Mouse (Mus musculus): ENCODE results near the gene Nrp2. TPM values are rescaled to one million over a fixed set of nuclear protein-coding genes. Genes with fewer than 3 reads are reported as not detected.

Gene Nrp2
- 6.1 and 7.5 TPM in 2 replicates for polyA plus RNA-seq (2014; fragmentation: Nextera tagmentation; extraction: Ambion mirVana)

GRCm38 (mm10) chr1:62703158-62704116 lies at the start of gene Nrp2:
Nrp2 (plus strand) TSS chr1:62703285.
- H3K9ac ChIP-seq (ENCODE audit: low read length), result peak within 1 kb of the TSS; percentile 79
- no peaks in the 10 kb centered on the region for H3K9me3 ChIP-seq (ENCODE audit: control insufficient read depth, low read length)
- H3K4me1 ChIP-seq (ENCODE audit: control insufficient read depth in 2 of 2, insufficient read depth in 2 of 2, low read length in 2 of 2), result peaks cover 7 to 19% of the 10 kb centered on the region in 2 experiments; a peak in 3 of 4 replicates
- no peaks in the 10 kb centered on the region for H3K36me3 ChIP-seq (ENCODE audit: control insufficient read depth, insufficient read depth, low read length)
- peak within 1 kb of the TSS in 1 of 2 experiments; percentile 61; a peak in 2 of 4 replicates for H3K27ac ChIP-seq (replicated peaks in 1 of 2; ENCODE audit: control insufficient read depth in 1 of 2, insufficient read depth in 1 of 2, low read depth in 2 of 2, low read length in 2 of 2)
- peak within 1 kb of the TSS; percentile 55 to 75 for H3K4me3 ChIP-seq (ENCODE audit: control insufficient read depth in 1 of 2, insufficient read depth in 1 of 2, low read depth in 1 of 2, low read length in 2 of 2)
- ATAC-seq (ENCODE audit: insufficient number of reproducible peaks, insufficient read depth, low FRiP score, low read depth), result peak; percentile 56
- peak within 1 kb of the TSS; percentile 100 for H3K4me2 ChIP-seq (ENCODE audit: low read length)
- H3K27me3 ChIP-seq (ENCODE audit: control insufficient read depth, insufficient read depth, low read length), result peaks cover 13% of the 10 kb centered on the region
- under 1% methylated on average over 74 of the region's 76 CpGs for WGBS

- Histone ChIP-seq H3K27ac (replicated peaks in 1 of 2; ENCODE audit: control insufficient read depth in 1 of 2, insufficient read depth in 1 of 2, low read depth in 2 of 2, low read length in 2 of 2) (no peak overlapping the region), H3K9ac (ENCODE audit: low read length) (no peak overlapping the region), H3K9me3 (ENCODE audit: control insufficient read depth, low read length) (no peaks in the 10 kb centered on the region), H3K4me3 (ENCODE audit: control insufficient read depth in 1 of 2, insufficient read depth in 1 of 2, low read depth in 1 of 2, low read length in 2 of 2) (no peak overlapping the region), H3K36me3 (ENCODE audit: control insufficient read depth, insufficient read depth, low read length) (no peaks in the 10 kb centered on the region), H3K4me1 (ENCODE audit: control insufficient read depth in 2 of 2, insufficient read depth in 2 of 2, low read length in 2 of 2) (no peaks in the 10 kb centered on the region; a peak in 1 of 4 replicates), H3K27me3 (ENCODE audit: control insufficient read depth, insufficient read depth, low read length) (no peaks in the 10 kb centered on the region), H3K4me2 (ENCODE audit: low read length) (no peak overlapping the region)
- ATAC-seq (ENCODE audit: insufficient number of reproducible peaks, insufficient read depth, low FRiP score, low read depth), result no peak
- 65% methylated on average over 6 of the region's 6 CpGs for WGBS
Observed at GRCm38 (mm10) chr1:62654436-62654835, 48.6 kb upstream of the Nrp2 start.

- no peak overlapping the region for H3K9ac ChIP-seq (ENCODE audit: low read length)
- H3K36me3 ChIP-seq (ENCODE audit: control insufficient read depth, insufficient read depth, low read length), result no peaks in the 10 kb centered on the region
- no peaks in the 10 kb centered on the region for H3K27me3 ChIP-seq (ENCODE audit: control insufficient read depth, insufficient read depth, low read length)
- no peak overlapping the region for H3K4me3 ChIP-seq (ENCODE audit: control insufficient read depth in 1 of 2, insufficient read depth in 1 of 2, low read depth in 1 of 2, low read length in 2 of 2)
- H3K4me2 ChIP-seq (ENCODE audit: low read length), result no peak overlapping the region
- peaks cover 0 to 5% of the 10 kb centered on the region in 2 experiments; a peak in 1 of 4 replicates for H3K4me1 ChIP-seq (ENCODE audit: control insufficient read depth in 2 of 2, insufficient read depth in 2 of 2, low read length in 2 of 2)
- WGBS, result 41% methylated on average over 8 of the region's 8 CpGs
- peak overlapping the region; percentile 79 to 89 for H3K27ac ChIP-seq (replicated peaks in 1 of 2; ENCODE audit: control insufficient read depth in 1 of 2, insufficient read depth in 1 of 2, low read depth in 2 of 2, low read length in 2 of 2)
- peak; percentile 85 for ATAC-seq (ENCODE audit: insufficient number of reproducible peaks, insufficient read depth, low FRiP score, low read depth)
- peaks cover 5% of the 10 kb centered on the region; the same call in 1 of the 2 replicates for H3K9me3 ChIP-seq (ENCODE audit: control insufficient read depth, low read length)
Observed at GRCm38 (mm10) chr1:62664960-62665645, 38.0 kb upstream of the Nrp2 start.

GRCm38 (mm10) chr1:62665771-62666730 lies 37.0 kb upstream of the Nrp2 start:
- no peak for ATAC-seq (ENCODE audit: insufficient number of reproducible peaks, insufficient read depth, low FRiP score, low read depth)
- Histone ChIP-seq H3K4me3 (ENCODE audit: control insufficient read depth in 1 of 2, insufficient read depth in 1 of 2, low read depth in 1 of 2, low read length in 2 of 2) (no peak overlapping the region), H3K27ac (replicated peaks in 1 of 2; ENCODE audit: control insufficient read depth in 1 of 2, insufficient read depth in 1 of 2, low read depth in 2 of 2, low read length in 2 of 2) (peak overlapping the region; percentile 79 to 89), H3K4me2 (ENCODE audit: low read length) (no peak overlapping the region), H3K36me3 (ENCODE audit: control insufficient read depth, insufficient read depth, low read length) (no peaks in the 10 kb centered on the region), H3K27me3 (ENCODE audit: control insufficient read depth, insufficient read depth, low read length) (no peaks in the 10 kb centered on the region), H3K9me3 (ENCODE audit: control insufficient read depth, low read length) (peaks cover 5% of the 10 kb centered on the region; the same call in 1 of the 2 replicates), H3K9ac (ENCODE audit: low read length) (no peak overlapping the region), H3K4me1 (ENCODE audit: control insufficient read depth in 2 of 2, insufficient read depth in 2 of 2, low read length in 2 of 2) (peaks cover 0 to 5% of the 10 kb centered on the region in 2 experiments; a peak in 1 of 4 replicates)
- WGBS, result 80% methylated on average over 5 of the region's 5 CpGs

- peaks cover 5% of the 10 kb centered on the region; the same call in 1 of the 2 replicates for H3K9me3 ChIP-seq (ENCODE audit: control insufficient read depth, low read length)
- no peak overlapping the region for H3K27ac ChIP-seq (replicated peaks in 1 of 2; ENCODE audit: control insufficient read depth in 1 of 2, insufficient read depth in 1 of 2, low read depth in 2 of 2, low read length in 2 of 2)
- ATAC-seq (ENCODE audit: insufficient number of reproducible peaks, insufficient read depth, low FRiP score, low read depth), result no peak
- H3K4me3 ChIP-seq (ENCODE audit: control insufficient read depth in 1 of 2, insufficient read depth in 1 of 2, low read depth in 1 of 2, low read length in 2 of 2), result no peak overlapping the region
- no peaks in the 10 kb centered on the region for H3K36me3 ChIP-seq (ENCODE audit: control insufficient read depth, insufficient read depth, low read length)
- peaks cover 0 to 5% of the 10 kb centered on the region in 2 experiments; a peak in 1 of 4 replicates for H3K4me1 ChIP-seq (ENCODE audit: control insufficient read depth in 2 of 2, insufficient read depth in 2 of 2, low read length in 2 of 2)
- H3K27me3 ChIP-seq (ENCODE audit: control insufficient read depth, insufficient read depth, low read length), result no peaks in the 10 kb centered on the region
- H3K9ac ChIP-seq (ENCODE audit: low read length), result no peak overlapping the region
- WGBS, result 68% methylated on average over 5 of the region's 5 CpGs
- no peak overlapping the region for H3K4me2 ChIP-seq (ENCODE audit: low read length)
Observed at GRCm38 (mm10) chr1:62666780-62667179, 36.3 kb upstream of the Nrp2 start.

- no peaks in the 10 kb centered on the region for H3K27me3 ChIP-seq (ENCODE audit: control insufficient read depth, insufficient read depth, low read length)
- ATAC-seq (ENCODE audit: insufficient number of reproducible peaks, insufficient read depth, low FRiP score, low read depth), result no peak
- peaks cover 0 to 8% of the 10 kb centered on the region in 2 experiments; a peak in 3 of 4 replicates for H3K4me1 ChIP-seq (ENCODE audit: control insufficient read depth in 2 of 2, insufficient read depth in 2 of 2, low read length in 2 of 2)
- no peak overlapping the region for H3K4me3 ChIP-seq (ENCODE audit: control insufficient read depth in 1 of 2, insufficient read depth in 1 of 2, low read depth in 1 of 2, low read length in 2 of 2)
- H3K4me2 ChIP-seq (ENCODE audit: low read length), result no peak overlapping the region
- H3K27ac ChIP-seq (replicated peaks in 1 of 2; ENCODE audit: control insufficient read depth in 1 of 2, insufficient read depth in 1 of 2, low read depth in 2 of 2, low read length in 2 of 2), result 0 out of 4 replicates have a peak overlapping the region, but pooled peaks of 1 of the 2 experiments have one; percentile 21
- WGBS, result 44% methylated on average over 4 of the region's 4 CpGs
- H3K36me3 ChIP-seq (ENCODE audit: control insufficient read depth, insufficient read depth, low read length), result no peaks in the 10 kb centered on the region
- H3K9ac ChIP-seq (ENCODE audit: low read length), result no peak overlapping the region
- peaks cover 5% of the 10 kb centered on the region; the same call in 1 of the 2 replicates for H3K9me3 ChIP-seq (ENCODE audit: control insufficient read depth, low read length)
Observed at GRCm38 (mm10) chr1:62678611-62679344, 24.3 kb upstream of the Nrp2 start.
